Mouse (Mus musculus) liver, adult 2 months (tissue): Measurements from ENCODE around the gene Pcare.

ENCODE experiments used
- CTCF ChIP-seq: fragments of 200-500 bp; IDR thresholded peaks from 2 replicates; pipeline ENCODE4 v1.5.1; 2011; ENCODE audit warnings: low read depth, low read length, control low read depth
- POLR2A ChIP-seq: fragments of 200-500 bp; IDR thresholded peaks from 2 replicates; pipeline ENCODE4 v1.6.1; 2011; ENCODE audit warnings: low read length, control low read depth; ENCODE audit not compliant: insufficient read depth; ENCODE audit errors: extremely low read depth

- no peak for TF ChIP-seq POLR2A
- TF ChIP-seq CTCF, result no peak
Measured at GRCm38 (mm10) chr17:71749616-71750168, 3.0 kb downstream of the Pcare start.
